Mouse (Mus musculus): ENCODE data around the gene Gm20075. TPM values are rescaled to one million over a fixed set of nuclear protein-coding genes. Genes with fewer than 3 reads are reported as not detected.

Gm20075 gene
- polyA plus RNA-seq, 1 experiment from 2014 or later, result 26.8 TPM

DNA sequence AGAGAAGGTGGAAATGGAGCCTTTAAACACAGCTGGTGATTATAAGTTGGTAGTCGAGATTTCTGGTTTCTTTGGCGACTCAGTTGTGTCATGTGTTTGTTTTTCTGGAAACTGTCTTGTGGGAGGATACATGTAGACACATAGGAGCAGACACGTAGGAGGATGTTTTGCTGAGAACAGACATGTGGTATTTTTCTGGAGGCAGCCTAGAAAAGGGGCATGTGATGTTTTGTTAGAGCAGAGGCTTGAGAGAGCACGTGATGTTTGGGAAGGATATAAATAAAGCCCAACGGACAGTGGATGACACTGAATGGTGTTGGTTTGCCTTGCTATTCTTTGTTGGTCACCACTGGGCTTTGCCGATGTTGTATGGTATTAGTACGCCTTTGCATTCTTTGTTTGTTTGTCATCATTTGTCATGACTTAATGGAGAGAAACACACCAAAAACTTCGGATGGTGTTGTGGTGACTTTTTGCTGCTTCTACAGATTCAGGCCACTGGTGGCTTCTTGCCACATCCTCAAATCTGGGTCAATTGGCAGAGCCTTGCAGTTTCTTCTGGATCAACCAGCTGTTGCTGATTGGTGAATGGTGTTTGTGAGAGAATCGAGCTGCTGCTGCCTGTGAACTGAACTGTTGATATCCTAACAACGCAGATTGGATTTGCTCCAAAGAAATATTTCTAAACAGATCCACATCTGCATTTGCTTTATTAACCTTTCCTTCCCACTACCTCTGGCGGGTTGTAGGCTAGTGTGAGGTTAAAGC lies 40.7 kb downstream of the Gm20075 start:
- Histone ChIP-seq H3K9ac (no peak overlapping the region), H3K36me3 (replicated peaks) (no peaks in the 10 kb centered on the region), H3K27ac (no peak overlapping the region), H3K4me3 (replicated peaks) (no peak overlapping the region), H3K4me2 (no peak overlapping the region), H3K4me1 (peaks cover 3% of the 10 kb centered on the region; the same call in 1 of the 2 replicates), H3K27me3 (no peaks in the 10 kb centered on the region), H3K9me3 (no peaks in the 10 kb centered on the region)
- ATAC-seq (ENCODE audit: low FRiP score), result no peak
- 87% methylated on average over 11 of the region's 11 CpGs for WGBS

DNA sequence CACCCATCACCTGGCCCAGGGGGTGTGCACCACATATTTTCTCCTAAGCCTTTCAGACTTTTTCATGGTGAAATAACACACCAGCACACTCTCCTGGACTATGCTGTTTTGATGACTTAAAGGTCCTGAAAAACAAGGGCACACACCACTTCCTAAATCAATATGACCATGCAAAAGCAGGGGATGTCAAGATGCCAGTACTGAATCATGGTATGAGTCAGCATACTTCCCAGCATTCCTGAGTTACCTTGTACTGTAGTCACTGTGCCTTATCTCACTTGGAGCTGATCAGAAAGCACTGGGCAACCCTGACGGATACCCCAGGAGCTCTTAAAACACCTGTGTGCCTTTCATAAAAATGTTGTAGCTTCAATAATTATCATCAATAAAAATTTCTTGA lies 41.6 kb downstream of the Gm20075 start:
- Histone ChIP-seq H3K36me3 (replicated peaks) (no peaks in the 10 kb centered on the region), H3K27ac (no peak overlapping the region), H3K27me3 (no peaks in the 10 kb centered on the region), H3K4me3 (replicated peaks) (no peak overlapping the region), H3K9ac (no peak overlapping the region), H3K4me2 (no peak overlapping the region), H3K4me1 (no peaks in the 10 kb centered on the region), H3K9me3 (no peaks in the 10 kb centered on the region)
- no peak for ATAC-seq (ENCODE audit: low FRiP score)
- 89% methylated on average over 1 of the region's 1 CpGs for WGBS

DNA sequence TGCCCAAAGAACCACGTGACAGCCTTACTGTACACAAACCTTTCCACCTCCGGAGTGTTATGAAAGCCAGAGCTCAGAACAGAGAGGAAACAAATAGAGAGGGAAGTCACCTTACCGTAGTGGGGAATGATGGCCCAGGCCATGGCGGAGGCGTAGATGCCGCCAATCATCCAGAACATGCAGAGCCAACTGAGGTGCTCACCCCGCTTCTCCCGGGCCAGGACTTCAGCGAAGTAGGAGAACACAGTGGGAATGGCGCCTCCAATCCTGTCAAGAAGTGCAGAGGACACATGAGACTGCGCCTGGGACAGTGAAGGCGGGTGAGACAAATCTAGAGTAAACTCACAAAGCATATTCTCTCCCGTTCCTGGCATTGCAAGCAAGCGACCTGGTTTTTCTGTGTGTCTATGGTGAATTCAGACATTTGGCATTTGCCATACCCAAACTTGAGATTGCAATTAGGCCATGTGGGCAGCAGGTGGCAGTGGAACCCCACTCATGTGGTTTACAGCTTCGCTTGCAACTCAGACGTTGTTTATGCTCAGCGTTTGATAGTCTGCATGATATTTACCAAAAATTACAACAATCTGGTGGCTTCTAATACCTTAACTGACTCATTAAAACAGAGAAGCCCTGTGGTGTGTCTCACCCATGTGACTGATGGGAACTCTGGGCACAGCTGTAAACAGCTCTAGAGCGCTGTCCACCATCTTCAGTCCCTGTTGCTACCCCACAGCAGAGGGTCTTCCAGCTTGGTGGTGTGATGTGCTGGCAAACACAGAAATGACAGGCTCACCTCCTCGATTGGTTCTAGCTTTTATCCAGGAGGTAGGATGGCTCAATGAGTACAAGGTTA lies 50.6 kb downstream of the Gm20075 start:
- no peaks in the 10 kb centered on the region for H3K4me1 ChIP-seq
- peak; percentile 30; the same call in 1 of the 2 replicates for ATAC-seq (ENCODE audit: low FRiP score)
- no peak overlapping the region for H3K9ac ChIP-seq
- no peak overlapping the region for H3K4me2 ChIP-seq
- no peaks in the 10 kb centered on the region for H3K27me3 ChIP-seq
- no peaks in the 10 kb centered on the region for H3K36me3 ChIP-seq (replicated peaks)
- 67% methylated on average over 19 of the region's 19 CpGs for WGBS
- no peak overlapping the region for H3K4me3 ChIP-seq (replicated peaks)
- H3K9me3 ChIP-seq, result no peaks in the 10 kb centered on the region
- no peak overlapping the region for H3K27ac ChIP-seq

Other genes starting within 250 kb of the Gm20075 start
- 16.7 and 17.2 TPM in 2 replicates for gene Iqgap2, start 189.5 kb downstream of the Gm20075 start, polyA plus RNA-seq (2016; fragmentation: Nextera tagmentation; extraction: Ambion mirVana)
- gene Gm17190, start 678 bp upstream of the Gm20075 start, polyA plus RNA-seq (2016; fragmentation: Nextera tagmentation; extraction: Ambion mirVana), result not detected in 2 replicates
- gene Sv2c, start 51.2 kb upstream of the Gm20075 start, polyA plus RNA-seq (2016; fragmentation: Nextera tagmentation; extraction: Ambion mirVana), result 0.86 and 1.4 TPM in 2 replicates